Mouse (Mus musculus): ENCODE data around the gene Elfn2.

Elfn2 gene

GRCm38 (mm10) chr15:78690716-78691115 is 27.9 kb downstream of the Elfn2 start:
- 0 out of 2 replicates have a peak, but pooled peaks cover 3% of the 10 kb centered on the region for H3K4me1 ChIP-seq (replicated peaks; ENCODE audit: low read depth, low read length)
- no peak for TF ChIP-seq POU5F1 (IDR thresholded peaks at IDR 0.05; ENCODE audit: borderline replicate concordance, low read length)
- no peak for TF ChIP-seq NANOG (IDR thresholded peaks at IDR 0.05; ENCODE audit: borderline replicate concordance, low read length)
- no peak for TF ChIP-seq CTCF (conservative IDR thresholded peaks at IDR 0.05; ENCODE audit: low read length)
- no peak overlapping the region for H3K4me3 ChIP-seq (replicated peaks; ENCODE audit: low read length)
- H3K9me3 ChIP-seq (ENCODE audit: low read length): no peaks in the 10 kb centered on the region
- no peaks in the 10 kb centered on the region for H3K36me3 ChIP-seq (ENCODE audit: insufficient read depth, low read length)
- peaks cover 26% of the 10 kb centered on the region; the same call in 1 of the 2 replicates for H3K27me3 ChIP-seq (ENCODE audit: insufficient read depth, low read length)

- peaks cover 40% of the 10 kb centered on the region for H3K27me3 ChIP-seq (ENCODE audit: insufficient read depth, low read length)
- peaks cover 20% of the 10 kb centered on the region for H3K4me1 ChIP-seq (replicated peaks; ENCODE audit: low read depth, low read length)
- H3K4me3 ChIP-seq (replicated peaks; ENCODE audit: low read length): no peak overlapping the region
- TF ChIP-seq CTCF (conservative IDR thresholded peaks at IDR 0.05; ENCODE audit: low read length): no peak
- TF ChIP-seq POU5F1 (IDR thresholded peaks at IDR 0.05; ENCODE audit: borderline replicate concordance, low read length): no peak
- no peak for TF ChIP-seq NANOG (IDR thresholded peaks at IDR 0.05; ENCODE audit: borderline replicate concordance, low read length)
- no peaks in the 10 kb centered on the region for H3K9me3 ChIP-seq (ENCODE audit: low read length)
- H3K36me3 ChIP-seq (ENCODE audit: insufficient read depth, low read length): no peaks in the 10 kb centered on the region
These were observed 31.7 kb downstream of the Elfn2 start for GRCm38 (mm10) chr15:78686910-78687309.

- TF ChIP-seq NANOG (IDR thresholded peaks at IDR 0.05; ENCODE audit: borderline replicate concordance, low read length): no peak
- no peak for TF ChIP-seq CTCF (conservative IDR thresholded peaks at IDR 0.05; ENCODE audit: low read length)
- no peak for TF ChIP-seq POU5F1 (IDR thresholded peaks at IDR 0.05; ENCODE audit: borderline replicate concordance, low read length)
These were observed 34.5 kb downstream of the Elfn2 start for GRCm38 (mm10) chr15:78684111-78684510.

GRCm38 (mm10) chr15:78683474-78683873 is 35.1 kb downstream of the Elfn2 start:
- TF ChIP-seq CTCF (conservative IDR thresholded peaks at IDR 0.05; ENCODE audit: low read length) (no peak), POU5F1 (IDR thresholded peaks at IDR 0.05; ENCODE audit: borderline replicate concordance, low read length) (no peak)
- Histone ChIP-seq H3K9me3 (ENCODE audit: low read length) (no peaks in the 10 kb centered on the region), H3K36me3 (ENCODE audit: insufficient read depth, low read length) (no peaks in the 10 kb centered on the region), H3K4me1 (replicated peaks; ENCODE audit: low read depth, low read length) (peaks cover 32% of the 10 kb centered on the region), H3K27me3 (ENCODE audit: insufficient read depth, low read length) (peaks cover 53% of the 10 kb centered on the region), H3K4me3 (replicated peaks; ENCODE audit: low read length) (no peak overlapping the region)

More at GRCm38 (mm10) chr15:78684111-78684510, 34.5 kb downstream of the Elfn2 start:
- no peak overlapping the region for H3K4me3 ChIP-seq (replicated peaks; ENCODE audit: low read length)
- H3K4me1 ChIP-seq (replicated peaks; ENCODE audit: low read depth, low read length): peaks cover 32% of the 10 kb centered on the region
- H3K9me3 ChIP-seq (ENCODE audit: low read length): no peaks in the 10 kb centered on the region
- no peaks in the 10 kb centered on the region for H3K36me3 ChIP-seq (ENCODE audit: insufficient read depth, low read length)
- peaks cover 52% of the 10 kb centered on the region for H3K27me3 ChIP-seq (ENCODE audit: insufficient read depth, low read length)

GRCm38 (mm10) chr15:78681781-78682180 is 36.8 kb downstream of the Elfn2 start:
- Histone ChIP-seq H3K4me1 (replicated peaks; ENCODE audit: low read depth, low read length) (peaks cover 29% of the 10 kb centered on the region), H3K36me3 (ENCODE audit: insufficient read depth, low read length) (no peaks in the 10 kb centered on the region), H3K27me3 (ENCODE audit: insufficient read depth, low read length) (peaks cover 53% of the 10 kb centered on the region), H3K4me3 (replicated peaks; ENCODE audit: low read length) (no peak overlapping the region), H3K9me3 (ENCODE audit: low read length) (no peaks in the 10 kb centered on the region)
- no peak for TF ChIP-seq CTCF (conservative IDR thresholded peaks at IDR 0.05; ENCODE audit: low read length)
- TF ChIP-seq NANOG (IDR thresholded peaks at IDR 0.05; ENCODE audit: borderline replicate concordance, low read length): no peak
- TF ChIP-seq POU5F1 (IDR thresholded peaks at IDR 0.05; ENCODE audit: borderline replicate concordance, low read length): no peak

- Histone ChIP-seq H3K36me3 (ENCODE audit: insufficient read depth, low read length) (no peaks in the 10 kb centered on the region), H3K4me1 (replicated peaks; ENCODE audit: low read depth, low read length) (peaks cover 29% of the 10 kb centered on the region), H3K9me3 (ENCODE audit: low read length) (no peaks in the 10 kb centered on the region)
These were observed 37.3 kb downstream of the Elfn2 start for GRCm38 (mm10) chr15:78681301-78681700.

GRCm38 (mm10) chr15:78680291-78680690 is 38.3 kb downstream of the Elfn2 start:
- Histone ChIP-seq H3K4me1 (replicated peaks; ENCODE audit: low read depth, low read length) (peaks cover 29% of the 10 kb centered on the region), H3K27me3 (ENCODE audit: insufficient read depth, low read length) (peaks cover 62% of the 10 kb centered on the region), H3K36me3 (ENCODE audit: insufficient read depth, low read length) (no peaks in the 10 kb centered on the region), H3K4me3 (replicated peaks; ENCODE audit: low read length) (no peak overlapping the region), H3K9me3 (ENCODE audit: low read length) (no peaks in the 10 kb centered on the region)
- no peak for TF ChIP-seq POU5F1 (IDR thresholded peaks at IDR 0.05; ENCODE audit: borderline replicate concordance, low read length)
- no peak for TF ChIP-seq NANOG (IDR thresholded peaks at IDR 0.05; ENCODE audit: borderline replicate concordance, low read length)
- no peak for TF ChIP-seq CTCF (conservative IDR thresholded peaks at IDR 0.05; ENCODE audit: low read length)

More at GRCm38 (mm10) chr15:78681301-78681700, 37.3 kb downstream of the Elfn2 start:
- Histone ChIP-seq H3K27me3 (ENCODE audit: insufficient read depth, low read length) (peaks cover 53% of the 10 kb centered on the region), H3K4me3 (replicated peaks; ENCODE audit: low read length) (no peak overlapping the region)
- TF ChIP-seq NANOG (IDR thresholded peaks at IDR 0.05; ENCODE audit: borderline replicate concordance, low read length): no peak

GRCm38 (mm10) chr15:78677708-78678107 is 40.9 kb downstream of the Elfn2 start:
- TF ChIP-seq CTCF (conservative IDR thresholded peaks at IDR 0.05; ENCODE audit: low read length) (no peak), NANOG (IDR thresholded peaks at IDR 0.05; ENCODE audit: borderline replicate concordance, low read length) (no peak), POU5F1 (IDR thresholded peaks at IDR 0.05; ENCODE audit: borderline replicate concordance, low read length) (no peak)
- Histone ChIP-seq H3K36me3 (ENCODE audit: insufficient read depth, low read length) (no peaks in the 10 kb centered on the region), H3K9me3 (ENCODE audit: low read length) (peaks cover 10% of the 10 kb centered on the region)

GRCm38 (mm10) chr15:78677015-78677414 is 41.6 kb downstream of the Elfn2 start:
- peaks cover 10% of the 10 kb centered on the region for H3K9me3 ChIP-seq (ENCODE audit: low read length)
- H3K27me3 ChIP-seq (ENCODE audit: insufficient read depth, low read length): peaks cover 78% of the 10 kb centered on the region
- TF ChIP-seq CTCF (conservative IDR thresholded peaks at IDR 0.05; ENCODE audit: low read length) (no peak), POU5F1 (IDR thresholded peaks at IDR 0.05; ENCODE audit: borderline replicate concordance, low read length) (no peak), NANOG (IDR thresholded peaks at IDR 0.05; ENCODE audit: borderline replicate concordance, low read length) (no peak)
- H3K4me1 ChIP-seq (replicated peaks; ENCODE audit: low read depth, low read length): peaks cover 28% of the 10 kb centered on the region
- H3K4me3 ChIP-seq (replicated peaks; ENCODE audit: low read length): no peak overlapping the region
- no peaks in the 10 kb centered on the region for H3K36me3 ChIP-seq (ENCODE audit: insufficient read depth, low read length)

More at GRCm38 (mm10) chr15:78677708-78678107, 40.9 kb downstream of the Elfn2 start:
- Histone ChIP-seq H3K4me3 (replicated peaks; ENCODE audit: low read length) (no peak overlapping the region), H3K4me1 (replicated peaks; ENCODE audit: low read depth, low read length) (peaks cover 22% of the 10 kb centered on the region), H3K27me3 (ENCODE audit: insufficient read depth, low read length) (peaks cover 72% of the 10 kb centered on the region)
